Mouse (Mus musculus): ENCODE results near the gene Tex50. TPM values are rescaled to one million over a fixed set of nuclear protein-coding genes. Genes with fewer than 3 reads are reported as not detected.
"Not testable (repeated sequence)": the region's sequence is repeated elsewhere in the genome, so short reads cannot be mapped to it uniquely, and the experiment has no call there.

Gene Tex50
- not detected for total RNA-seq (2021)

GRCm38 (mm10) chr1:161159214-161159613, at the start of gene Tex50:
Tex50 (minus strand) TSS chr1:161159314.
- DNase-seq, result no peak

GRCm38 (mm10) chr1:161199856-161200255, 40.7 kb upstream of the Tex50 start:
- no peak for DNase-seq

DNA sequence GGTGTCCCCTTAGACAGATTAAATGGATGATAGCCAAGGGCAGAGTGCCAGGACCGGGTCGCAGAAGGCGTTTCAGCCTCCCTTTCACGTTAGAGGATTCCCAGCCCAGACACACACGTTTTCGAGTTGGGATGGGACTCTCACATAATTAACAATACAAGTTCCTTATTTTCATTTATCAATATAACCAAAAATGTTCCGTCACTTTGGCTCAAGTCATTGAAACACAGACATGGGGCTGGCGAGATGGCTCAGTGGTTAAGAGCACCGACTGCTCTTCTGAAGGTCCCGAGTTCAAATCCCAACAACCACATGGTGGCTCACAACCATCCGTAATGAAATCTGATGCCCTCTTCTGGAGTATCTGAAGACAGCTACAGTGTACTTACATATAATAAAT, 37.2 kb upstream of the Tex50 start:
- not testable (repeated sequence) for DNase-seq

DNA sequence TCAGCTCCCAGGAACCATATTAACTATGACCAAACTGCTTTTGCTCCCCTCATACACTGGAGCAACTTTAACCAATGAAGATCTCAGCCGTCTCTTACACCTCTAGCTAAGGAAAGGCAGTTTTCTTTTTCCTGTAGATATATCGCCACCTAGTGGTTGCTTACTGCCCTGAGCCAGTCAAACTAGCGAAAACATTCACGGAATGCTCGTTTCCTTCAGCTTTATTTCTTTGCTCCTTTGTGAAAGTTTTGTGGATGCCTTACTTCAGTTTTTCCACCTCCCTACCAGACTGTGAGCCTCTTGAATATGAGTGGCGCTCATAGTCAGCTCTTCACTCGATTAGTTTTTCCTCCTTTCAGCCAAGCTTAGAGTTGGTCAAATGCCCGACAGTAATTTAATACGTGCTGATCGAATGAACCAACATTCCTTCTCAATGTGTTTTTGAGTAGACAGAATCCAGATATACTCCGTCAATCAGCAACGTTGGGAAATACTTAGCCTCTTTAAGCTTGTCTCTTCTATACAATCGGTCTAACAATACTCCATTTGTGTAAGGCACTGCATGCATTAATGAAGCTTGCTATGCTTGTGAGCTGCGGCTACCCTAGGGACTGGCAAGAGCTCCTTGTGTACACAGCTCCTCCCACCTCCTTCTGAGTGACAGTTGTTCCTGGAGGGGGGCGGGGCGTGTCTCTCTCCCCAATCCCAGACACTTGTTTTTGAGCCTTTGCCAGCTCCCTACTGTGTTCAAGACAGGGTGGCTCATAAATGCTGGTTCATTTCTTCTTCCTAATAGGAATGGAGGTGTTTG, 36.6 kb upstream of the Tex50 start:
- peak; percentile 87 for DNase-seq

GRCm38 (mm10) chr1:161190253-161190910, 31.3 kb upstream of the Tex50 start:
- DNase-seq, result no peak

- DNase-seq, result no peak
Observed at GRCm38 (mm10) chr1:161185431-161185830, 26.3 kb upstream of the Tex50 start.

GRCm38 (mm10) chr1:161183677-161184076, 24.6 kb upstream of the Tex50 start:
- DNase-seq, result no peak

- DNase-seq, result no peak
Observed at GRCm38 (mm10) chr1:161182386-161182785, 23.3 kb upstream of the Tex50 start.

GRCm38 (mm10) chr1:161180674-161181073, 21.6 kb upstream of the Tex50 start:
- peak; percentile 58 for DNase-seq

- DNase-seq, result peak; percentile 83
Observed at GRCm38 (mm10) chr1:161170651-161171050, 11.5 kb upstream of the Tex50 start.

DNA sequence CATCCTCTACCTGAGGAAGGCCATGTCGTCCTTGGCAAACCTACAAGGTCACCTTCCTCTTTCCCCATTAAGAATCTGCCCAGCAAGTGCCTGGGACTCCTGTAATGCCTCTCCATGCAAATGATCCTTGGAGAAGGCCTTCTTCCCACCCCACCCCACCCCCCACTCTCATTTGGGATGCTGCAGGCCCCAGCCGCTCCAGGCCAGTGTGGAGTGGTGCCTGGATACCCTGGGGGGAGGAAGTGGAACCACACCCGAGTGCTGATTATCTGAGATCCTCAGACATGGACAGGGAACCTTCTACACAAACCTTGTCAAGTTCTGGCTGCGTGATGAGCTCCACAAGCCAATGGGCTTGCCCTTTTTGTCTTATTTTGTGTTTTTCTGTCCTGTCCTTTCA, 1.2 kb upstream of the Tex50 start:
- DNase-seq, result no peak

GRCm38 (mm10) chr1:161156546-161156945, 2.6 kb downstream of the Tex50 start:
- DNase-seq, result no peak

GRCm38 (mm10) chr1:161151098-161151497, 8.0 kb downstream of the Tex50 start:
- DNase-seq, result no peak

DNA sequence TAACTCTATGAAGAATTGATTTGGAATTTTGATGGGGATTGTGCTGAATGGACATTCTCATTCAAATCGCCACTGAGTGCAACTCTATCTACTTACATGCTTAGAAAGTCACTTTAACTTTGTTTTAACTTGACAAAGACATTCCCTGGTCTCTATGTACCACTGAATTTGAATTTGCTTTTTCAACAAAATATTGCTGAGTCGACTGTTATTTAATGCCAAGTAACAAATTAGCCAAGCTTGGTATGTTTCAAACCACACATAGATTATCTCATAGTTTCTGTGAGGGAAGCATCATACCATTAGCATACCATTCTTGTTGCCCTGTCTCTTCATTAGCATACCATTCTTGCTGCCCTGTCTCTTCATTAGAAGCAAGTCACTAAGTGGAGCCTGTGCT, 11.2 kb downstream of the Tex50 start:
- DNase-seq, result no peak

DNA sequence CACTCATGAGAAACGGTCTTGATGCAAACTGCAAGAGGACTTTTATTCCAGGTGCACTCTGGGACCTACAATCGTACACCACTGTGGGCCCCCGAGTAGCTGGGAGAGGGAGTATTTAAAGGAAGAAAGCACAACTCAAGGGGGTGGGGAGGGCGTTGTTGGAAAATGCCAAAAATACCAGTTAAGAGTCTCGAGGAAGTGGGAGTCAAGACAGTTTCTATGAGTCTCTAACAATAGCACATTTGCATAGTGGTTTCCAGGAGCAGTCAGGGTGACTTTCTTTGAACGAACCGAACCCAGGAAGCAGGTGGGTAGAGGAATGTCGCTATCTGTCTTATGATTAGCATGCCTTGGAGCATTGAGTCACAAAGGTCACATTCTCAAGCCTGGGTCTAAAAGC, 13.5 kb downstream of the Tex50 start:
- not testable (repeated sequence) for DNase-seq

- DNase-seq, result no peak
Observed at GRCm38 (mm10) chr1:161143216-161143615, 15.9 kb downstream of the Tex50 start.

- peak; percentile 65 for DNase-seq
Observed at GRCm38 (mm10) chr1:161142531-161143159, 16.5 kb downstream of the Tex50 start, which contains the start of gene Ankrd45. Ankrd45 (plus strand) TSS chr1:161142691.

DNA sequence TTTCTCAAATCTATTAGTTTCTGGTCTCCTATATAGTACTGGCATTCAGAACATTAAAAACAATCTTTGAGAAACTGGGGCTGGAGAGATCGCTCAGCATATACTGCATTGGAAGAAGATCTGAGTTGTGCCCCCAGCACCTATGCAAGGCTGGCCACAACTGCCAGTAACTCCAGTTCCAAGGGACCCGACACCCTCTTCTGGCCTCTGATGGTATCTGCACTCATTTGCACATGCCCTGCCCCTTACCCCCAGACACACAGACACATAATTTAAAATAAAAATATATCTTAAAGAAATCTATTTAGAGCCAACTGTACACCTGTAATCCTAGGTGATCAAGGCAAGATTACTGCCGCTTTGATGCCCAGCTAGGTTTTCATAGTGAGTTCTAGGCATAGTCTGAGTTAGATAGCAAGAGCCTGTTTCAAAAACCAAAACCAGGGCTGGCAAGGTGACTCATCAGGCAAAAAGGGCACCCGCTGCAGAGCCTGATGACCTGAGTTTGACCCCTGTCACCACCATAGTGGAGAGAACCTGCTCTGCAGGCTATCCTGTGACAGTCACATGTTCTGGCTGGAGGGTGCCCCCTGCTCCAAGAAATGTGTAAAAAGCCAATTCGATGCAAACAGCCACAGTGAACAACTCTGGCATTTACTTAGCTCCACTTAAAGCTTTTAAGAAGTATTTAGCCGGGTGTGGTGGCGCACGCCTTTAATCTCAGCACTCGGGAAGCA, 18.9 kb downstream of the Tex50 start:
- DNase-seq, result no peak

DNA sequence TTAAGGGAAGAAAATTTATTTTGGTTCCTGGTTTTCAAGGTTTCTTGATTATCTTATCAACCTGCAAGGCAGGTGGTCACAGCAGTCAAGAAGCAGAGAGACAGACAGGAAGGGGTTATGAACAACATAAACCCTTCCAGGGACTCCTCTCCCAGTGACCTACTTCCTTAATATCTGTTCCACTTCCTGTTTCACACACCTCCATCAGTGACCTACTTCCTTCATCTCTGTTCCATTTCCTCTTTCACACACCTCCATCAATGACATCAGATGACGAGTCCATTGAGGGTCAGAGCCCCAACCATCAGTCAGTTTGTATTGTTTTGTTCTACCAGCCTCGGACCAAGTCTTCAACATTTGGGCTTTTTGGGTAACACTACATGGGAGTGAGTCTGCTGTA, 19.6 kb downstream of the Tex50 start:
- no peak for DNase-seq

- DNase-seq, result peak; percentile 97
Observed at GRCm38 (mm10) chr1:161130726-161131664, 28.1 kb downstream of the Tex50 start, which contains the start of gene Klhl20. Klhl20 (minus strand) TSS chr1:161131511.

DNA sequence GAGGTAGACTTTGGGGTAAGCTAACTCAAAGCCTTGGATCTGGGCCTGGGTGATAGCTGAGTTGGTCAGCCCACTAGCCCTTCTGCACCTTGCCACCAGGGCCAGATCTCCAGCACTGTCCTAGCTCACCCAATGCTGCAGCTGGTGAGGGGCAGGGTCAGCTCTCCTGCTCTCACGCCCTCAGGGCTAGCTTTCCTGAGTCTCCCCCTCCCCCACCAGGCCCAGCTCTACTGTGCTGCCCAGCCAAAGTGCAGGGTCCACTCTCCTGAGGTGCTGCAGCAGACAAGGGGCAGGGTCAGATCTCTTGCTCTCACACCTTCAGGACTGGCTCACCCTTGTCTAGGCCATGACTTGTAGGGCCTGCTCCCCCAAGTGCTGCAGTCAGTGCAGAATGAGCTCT, 32.7 kb downstream of the Tex50 start:
- DNase-seq, result no peak
